Mouse (Mus musculus) ES-E14 (cell line): ENCODE data around the gene Gm5108. TPM values are rescaled to one million over a fixed set of nuclear protein-coding genes. Genes with fewer than 3 reads are reported as not detected.

Experiments
- DNase-seq: peaks from one replicate; pipeline ENCODE4 v3.0.0-alpha.2; 2013; ENCODE audit warnings: low read depth, low spot score
- H3K27ac ChIP-seq: 2 replicates; pipeline ENCODE4 v1.5.1; 2012; ENCODE audit warnings: low read depth, mild to moderate bottlenecking, low read length, moderate library complexity, mixed read lengths; ENCODE audit not compliant: poor library complexity, insufficient read depth, severe bottlenecking
- H3K36me3 ChIP-seq: 2 replicates; pipeline ENCODE4 v1.6.1; 2012; ENCODE audit warnings: mild to moderate bottlenecking, low read length, moderate library complexity, mixed read lengths; ENCODE audit not compliant: control insufficient read depth, poor library complexity, insufficient read depth, severe bottlenecking
- H3K4me1 ChIP-seq, 2 experiments: fragments of 150-350 bp in 1 of 2; sonication (generic) in 1 of 2; 2 replicates each; pipeline ENCODE4 v1.6.1; 2012; ENCODE audit warnings: low read length in 2 of 2, mild to moderate bottlenecking in 1 of 2, mixed read lengths in 1 of 2; ENCODE audit not compliant: control insufficient read depth in 2 of 2, insufficient read depth in 2 of 2, poor library complexity in 1 of 2
- H3K4me3 ChIP-seq, 2 experiments: fragments of 150-350 bp in 1 of 2; sonication (generic) in 1 of 2; 2 replicates each; pipeline ENCODE4 v1.5.1; 2012; ENCODE audit warnings: low read length in 2 of 2, low read depth in 1 of 2, mild to moderate bottlenecking in 1 of 2, mixed read lengths in 1 of 2; ENCODE audit not compliant: insufficient read depth in 1 of 2, poor library complexity in 1 of 2, severe bottlenecking in 1 of 2
- H3K9ac ChIP-seq: 2 replicates; pipeline ENCODE4 v1.6.1; 2012; ENCODE audit warnings: low read depth, mild to moderate bottlenecking, low read length, mixed read lengths; ENCODE audit not compliant: poor library complexity, insufficient read depth, severe bottlenecking
- H3K9me3 ChIP-seq: fragments of 150-350 bp; sonication (generic); 2 replicates; pipeline ENCODE4 v1.6.1; 2012; ENCODE audit warnings: low read depth, mild to moderate bottlenecking, low read length; ENCODE audit not compliant: control insufficient read depth, insufficient read depth
- CHD2 ChIP-seq: IDR thresholded peaks from 2 replicates; pipeline ENCODE4 v1.6.1; 2014; ENCODE audit warnings: mild to moderate bottlenecking, low read depth, low read length, inconsistent platforms
- HCFC1 ChIP-seq: IDR thresholded peaks from 2 replicates; pipeline ENCODE4 v1.6.1; 2012; ENCODE audit warnings: low read length, inconsistent platforms, borderline replicate concordance; ENCODE audit not compliant: insufficient read depth
- MAFK ChIP-seq: IDR thresholded peaks from 2 replicates; pipeline ENCODE4 v1.6.1; 2014; ENCODE audit warnings: mild to moderate bottlenecking, low read depth, low read length, inconsistent platforms; ENCODE audit not compliant: insufficient read depth
- ZC3H11A ChIP-seq: IDR thresholded peaks from 2 replicates; pipeline ENCODE4 v1.6.1; 2012; ENCODE audit warnings: low read depth, mild to moderate bottlenecking, inconsistent platforms, low read length, borderline replicate concordance
- ZNF384 ChIP-seq: IDR thresholded peaks from 2 replicates; pipeline ENCODE4 v1.6.1; 2012; ENCODE audit warnings: low read depth, low read length, inconsistent platforms
- in situ Hi-C, 2 experiments: fragments of 600-800 bp; cut with MboI; formaldehyde crosslinking; loops; one replicate each; pipeline ENCODE4 v1.15.1; 2025; ENCODE audit warnings: low sequenced_read_pairs in 2 of 2, inconsistent platforms in 1 of 2; ENCODE audit not compliant: unreplicated experiment in 2 of 2
- total RNA-seq: library from RNA; depleted of rRNA; stranded (reverse); fragments of 300-350 nt; gene quantifications from 2 replicates; pipeline ENCODE4 v1.2.3, GENCODE M21; 2012; rRNA removed

Gene Gm5108
- total RNA-seq: not detected in 2 replicates

GRCm38 (mm10) chr5:67941369-67941768 lies at the start of gene Gm5108:
Gene Gm5108, plus strand, starts transcription at chr5:67941669.
- no peak for DNase-seq
- Histone ChIP-seq H3K36me3 (no peaks in the 10 kb centered on the region), H3K9me3 (no peaks in the 10 kb centered on the region), H3K27ac (no peak within 1 kb of the TSS), H3K4me3 (no peak within 1 kb of the TSS), H3K4me1 (no peaks in the 10 kb centered on the region), H3K9ac (no peak within 1 kb of the TSS)
- in situ Hi-C loops: no loop called here
- TF ChIP-seq ZNF384: no peak
- no peak for TF ChIP-seq ZC3H11A
- no peak for TF ChIP-seq HCFC1
- TF ChIP-seq CHD2: no peak
- TF ChIP-seq MAFK: no peak

DNA sequence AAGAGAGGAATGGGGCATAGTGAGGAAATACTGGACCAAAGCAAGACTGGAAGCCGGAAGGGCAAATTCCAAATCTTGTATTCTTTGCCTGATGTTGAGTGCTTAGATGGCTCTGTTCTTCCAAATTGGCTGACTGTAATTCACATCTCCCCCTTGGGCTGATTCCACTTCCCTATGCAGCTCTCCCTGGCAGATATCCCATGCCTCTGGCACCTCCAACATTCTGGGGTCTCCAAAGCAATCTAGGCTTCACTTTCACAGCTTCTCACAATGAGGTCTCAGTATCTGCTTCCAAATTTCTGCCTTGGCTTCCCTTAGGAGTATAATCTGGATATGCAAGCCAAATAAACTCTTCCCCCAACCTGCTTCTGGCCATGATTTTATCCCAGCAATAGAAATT lies 42.5 kb upstream of the Gm5108 start:
- in situ Hi-C loops: no loop called here
- TF ChIP-seq ZC3H11A (no peak), CHD2 (no peak), ZNF384 (no peak), MAFK (no peak)
- no peak for DNase-seq

DNA sequence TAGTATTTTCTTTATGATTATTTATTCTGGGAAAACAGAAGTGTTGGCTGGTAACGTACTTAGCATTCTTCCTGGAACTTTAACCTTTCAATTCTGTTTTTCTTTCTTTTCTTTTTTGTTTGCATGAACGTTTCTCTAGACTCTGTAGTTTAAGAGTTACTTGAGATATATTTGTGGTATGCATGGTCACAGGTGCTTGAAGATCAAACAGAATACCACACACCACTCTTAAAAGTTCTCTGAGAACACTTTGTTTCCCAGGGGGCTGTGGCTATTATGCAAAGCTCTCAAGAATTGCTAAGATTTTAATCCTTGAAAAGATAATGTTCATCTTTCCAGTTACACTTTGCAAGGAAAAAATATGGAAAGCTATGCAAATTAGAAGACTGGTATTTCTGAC lies 36.9 kb upstream of the Gm5108 start:
- TF ChIP-seq CHD2 (no peak), HCFC1 (no peak), ZC3H11A (no peak), MAFK (no peak)
- in situ Hi-C loops: no loop called here

More for the DNA sequence above, 42.5 kb upstream of the Gm5108 start:
- H3K9me3 ChIP-seq: no peaks in the 10 kb centered on the region
- no peaks in the 10 kb centered on the region for H3K36me3 ChIP-seq
- H3K4me1 ChIP-seq: no peaks in the 10 kb centered on the region
- no peak overlapping the region for H3K27ac ChIP-seq
- no peak overlapping the region for H3K4me3 ChIP-seq
- H3K9ac ChIP-seq: no peak overlapping the region

GRCm38 (mm10) chr5:67930584-67930983 lies 10.9 kb upstream of the Gm5108 start:
- in situ Hi-C loops: no loop called here
- TF ChIP-seq ZNF384: no peak
- TF ChIP-seq HCFC1: no peak
- no peak for TF ChIP-seq MAFK
- no peak for TF ChIP-seq ZC3H11A
- TF ChIP-seq CHD2: no peak

More for the DNA sequence above, 36.9 kb upstream of the Gm5108 start:
- DNase-seq: no peak
- Histone ChIP-seq H3K4me3 (no peak overlapping the region), H3K9me3 (no peaks in the 10 kb centered on the region), H3K4me1 (no peaks in the 10 kb centered on the region), H3K27ac (no peak overlapping the region), H3K9ac (no peak overlapping the region), H3K36me3 (no peaks in the 10 kb centered on the region)

DNA sequence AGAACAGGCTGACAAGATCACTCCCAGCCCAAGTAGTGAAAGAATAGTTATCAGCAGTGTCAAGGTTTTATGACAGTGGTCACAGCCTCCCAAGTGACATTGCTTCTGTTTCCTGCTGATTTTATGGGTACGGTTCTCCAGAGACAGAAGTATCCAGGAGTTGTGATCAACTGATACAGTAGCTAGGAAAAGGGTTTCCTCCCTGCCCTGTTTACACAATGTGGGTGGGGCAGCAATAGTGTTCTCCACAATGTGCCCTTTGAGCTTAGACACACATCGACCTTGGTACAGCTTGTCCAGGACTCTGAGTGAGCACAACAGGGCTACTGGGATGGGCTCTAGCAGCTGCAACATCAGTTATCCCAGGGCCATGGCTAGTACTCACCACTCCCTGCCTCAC lies 9.8 kb upstream of the Gm5108 start:
- no peak for DNase-seq
- TF ChIP-seq CHD2 (no peak), MAFK (no peak), HCFC1 (no peak), ZC3H11A (no peak), ZNF384 (no peak)
- no peaks in the 10 kb centered on the region for H3K9me3 ChIP-seq
- H3K4me3 ChIP-seq: no peak overlapping the region
- H3K36me3 ChIP-seq: no peaks in the 10 kb centered on the region
- no peak overlapping the region for H3K9ac ChIP-seq
- in situ Hi-C loops: no loop called here
- no peaks in the 10 kb centered on the region for H3K4me1 ChIP-seq
- no peak overlapping the region for H3K27ac ChIP-seq

More at GRCm38 (mm10) chr5:67930584-67930983, 10.9 kb upstream of the Gm5108 start:
- no peak overlapping the region for H3K27ac ChIP-seq
- DNase-seq: no peak
- no peaks in the 10 kb centered on the region for H3K4me1 ChIP-seq
- H3K9me3 ChIP-seq: no peaks in the 10 kb centered on the region
- H3K9ac ChIP-seq: no peak overlapping the region
- H3K4me3 ChIP-seq: no peak overlapping the region
- no peaks in the 10 kb centered on the region for H3K36me3 ChIP-seq
